Mouse (Mus musculus): ENCODE measurements at regions not wholly inside any gene's neighbourhood (a gene's known extent, or its start where the extent isn't known, plus 50 kb on each side); places are given as distances from the start of the nearest gene placed in this dataset.

- DNase-seq = no peak
These were observed 102.3 kb downstream of the Gm26897 start for GRCm38 (mm10) chr5:111835737-111836667.

GRCm38 (mm10) chr5:111836668-111837234 lies 103.0 kb downstream of the Gm26897 start:
- no peak for DNase-seq

DNA sequence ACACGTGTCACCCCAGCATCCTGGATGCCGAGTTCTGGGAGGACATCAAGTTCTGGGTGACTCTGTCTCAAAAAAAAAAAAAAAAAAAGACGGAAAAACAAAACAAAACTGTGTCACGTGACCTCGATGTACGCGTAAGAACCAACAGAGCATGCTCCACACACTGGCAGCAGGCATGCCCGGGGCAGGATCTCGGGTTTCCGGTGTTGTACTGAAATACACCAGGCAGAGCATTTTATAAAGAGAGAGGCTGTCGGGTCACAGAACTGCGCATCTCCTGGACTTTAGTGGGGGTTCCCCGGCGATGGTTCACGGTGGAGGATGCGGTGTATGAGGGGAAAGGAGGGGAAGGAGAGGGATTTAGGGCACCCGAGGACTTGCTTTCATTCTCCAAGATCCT lies 108.7 kb downstream of the Gm26897 start:
- DNase-seq = peak; percentile 27

DNA sequence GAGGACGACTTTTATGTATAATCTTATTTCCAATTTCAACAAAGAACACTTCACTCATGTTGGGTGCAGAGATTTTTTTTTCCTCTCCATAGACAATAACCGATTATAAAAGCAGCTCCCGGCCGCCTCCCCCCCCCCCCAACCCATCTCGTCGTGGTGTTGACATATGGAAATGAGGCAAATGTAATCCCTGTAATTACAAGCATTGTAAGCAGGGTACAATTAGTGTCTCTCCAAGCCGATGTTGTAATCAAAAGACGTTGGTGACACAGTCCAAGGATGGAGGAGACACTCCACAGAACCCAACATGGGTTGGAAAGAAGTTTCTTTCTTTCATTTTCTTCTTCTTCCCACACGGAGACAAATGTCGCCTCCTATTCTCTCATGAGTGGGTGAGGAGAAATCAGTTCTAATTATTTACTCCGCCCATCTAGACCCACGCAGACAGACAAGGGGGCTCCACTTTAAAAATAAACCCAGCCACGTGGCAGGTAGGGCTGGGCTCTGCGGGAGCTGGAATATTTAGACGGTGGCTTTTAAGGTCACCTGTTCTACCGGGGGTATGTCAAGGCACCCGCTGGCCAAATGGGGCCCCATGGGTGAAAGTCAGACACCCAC lies 110.0 kb downstream of the Gm26897 start:
- DNase-seq = no peak

- DNase-seq = no peak
These were observed 110.8 kb downstream of the Gm26897 start for GRCm38 (mm10) chr5:111844528-111844927.

DNA sequence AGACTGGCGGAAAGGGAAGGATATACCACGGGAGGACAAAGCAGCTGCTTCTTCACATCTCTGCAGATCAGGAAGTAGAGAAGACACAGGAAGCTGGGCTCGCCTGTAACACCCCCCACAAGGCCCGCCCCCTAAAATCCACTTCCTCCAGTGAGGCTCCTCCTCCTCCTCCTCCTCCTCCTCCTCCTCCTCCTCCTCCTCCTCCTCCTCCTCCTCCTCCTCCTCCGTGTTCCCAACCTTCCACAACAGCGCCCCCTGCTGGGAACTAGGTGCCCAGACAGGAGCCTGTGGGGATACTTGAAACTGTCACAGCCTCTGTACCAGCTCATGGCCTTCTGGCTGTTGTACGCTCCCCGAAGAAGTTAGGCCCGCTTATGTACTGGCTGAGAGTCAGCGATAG lies 115.2 kb downstream of the Gm26897 start:
- no peak for DNase-seq

GRCm38 (mm10) chr5:111852682-111853081 lies 119.0 kb downstream of the Gm26897 start:
- DNase-seq = no peak

- no peak for DNase-seq
These were observed 121.6 kb downstream of the Gm26897 start for GRCm38 (mm10) chr5:111855366-111855765.

GRCm38 (mm10) chr5:111857200-111857599 lies 123.5 kb downstream of the Gm26897 start:
- no peak for DNase-seq

DNA sequence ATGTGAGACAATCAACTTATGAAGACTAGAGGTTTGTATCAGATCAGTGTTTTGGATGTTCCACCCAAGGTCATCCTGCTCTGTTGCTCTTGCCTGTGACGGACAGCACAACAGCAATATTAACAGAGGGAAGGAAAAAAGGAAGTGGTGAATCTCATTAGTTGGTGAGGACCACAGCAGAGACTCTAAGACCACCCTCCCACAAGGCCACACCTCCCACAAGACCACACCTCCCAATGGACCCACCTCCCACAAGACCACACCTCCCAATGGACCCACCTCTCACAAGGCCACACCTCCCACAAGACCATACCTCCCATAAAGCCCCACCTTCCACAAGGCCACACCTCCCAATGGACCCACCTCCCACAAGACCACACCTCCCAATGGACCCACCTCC lies 126.7 kb downstream of the Gm26897 start:
- DNase-seq = no peak

DNA sequence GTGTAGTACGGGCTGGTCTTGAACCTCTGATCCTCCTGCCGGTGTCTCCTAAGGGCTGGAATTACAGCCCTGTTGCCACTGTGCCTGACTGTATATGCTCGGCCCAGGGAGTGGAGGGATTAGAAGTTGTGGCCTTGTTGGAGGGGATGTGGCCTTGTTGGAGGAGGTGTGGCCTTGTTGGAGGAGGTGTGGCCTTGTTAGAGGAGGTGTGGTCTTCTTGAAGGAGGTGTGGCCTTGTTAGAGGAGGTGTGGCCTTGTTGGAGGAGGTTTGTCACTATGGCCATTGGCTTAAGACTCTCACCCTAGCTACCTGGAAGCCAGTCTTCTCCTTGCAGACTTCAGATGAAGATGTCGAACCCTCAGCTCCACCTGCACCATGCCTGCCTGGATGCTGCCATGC lies 128.6 kb downstream of the Gm26897 start:
- DNase-seq = no peak

DNA sequence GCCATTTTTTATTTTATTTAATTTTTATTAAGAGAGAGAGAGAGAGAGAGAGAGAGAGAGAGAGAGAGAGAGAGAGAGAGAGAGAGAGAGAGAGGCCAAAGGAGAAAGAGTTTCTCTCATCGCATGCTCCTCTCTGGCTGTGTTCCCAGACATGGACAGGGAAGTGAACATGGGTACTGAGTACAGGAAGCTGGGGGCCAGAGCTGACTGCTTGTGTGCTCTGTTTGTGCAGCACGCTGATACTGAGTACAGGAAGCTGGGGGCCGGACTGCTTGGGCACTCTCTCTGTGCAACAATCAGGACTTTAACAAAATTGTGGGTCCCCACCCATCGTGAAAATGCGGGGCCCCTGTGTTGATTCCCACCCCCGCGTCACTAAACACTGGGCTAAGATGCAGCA lies 130.2 kb downstream of the Gm26897 start:
- DNase-seq = no peak

- no peak for DNase-seq
These were observed 130.9 kb downstream of the Gm26897 start for GRCm38 (mm10) chr5:111864606-111865005.

- no peak for DNase-seq
These were observed 135.3 kb downstream of the Gm26897 start for GRCm38 (mm10) chr5:111869011-111869410.

DNA sequence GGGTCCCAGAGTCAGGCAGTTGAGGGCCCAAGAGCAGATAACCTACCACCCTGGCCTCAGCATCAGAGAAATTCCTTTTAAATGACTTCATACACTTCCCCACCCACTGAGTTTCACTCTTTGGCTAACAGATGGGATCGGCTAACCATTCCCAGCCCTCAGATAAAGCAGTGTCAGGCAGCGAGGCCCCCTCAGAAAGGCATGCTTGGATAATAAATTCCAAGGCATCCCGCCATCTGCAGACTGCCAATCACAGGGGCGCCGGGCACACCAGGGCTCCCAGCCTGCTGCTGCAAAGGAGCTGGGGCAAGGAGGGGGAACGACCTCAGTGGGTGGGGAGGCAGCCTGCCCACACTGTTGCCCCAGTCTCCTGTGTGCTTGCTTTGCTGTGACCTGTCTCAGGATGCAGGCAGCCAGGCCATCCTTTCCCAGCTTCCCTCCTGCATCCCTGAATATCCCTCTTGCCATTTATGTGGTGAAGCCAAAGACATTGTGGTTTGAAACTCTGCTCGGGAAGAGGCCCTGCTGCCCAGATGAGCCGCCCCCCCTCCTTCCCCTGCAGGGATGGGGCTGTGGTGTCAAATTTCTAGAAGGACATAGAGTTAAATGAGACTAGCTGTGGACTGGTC lies 143.6 kb downstream of the Gm26897 start:
- peak; percentile 20 for DNase-seq

GRCm38 (mm10) chr5:111879044-111879443 lies 145.3 kb downstream of the Gm26897 start:
- DNase-seq = no peak

DNA sequence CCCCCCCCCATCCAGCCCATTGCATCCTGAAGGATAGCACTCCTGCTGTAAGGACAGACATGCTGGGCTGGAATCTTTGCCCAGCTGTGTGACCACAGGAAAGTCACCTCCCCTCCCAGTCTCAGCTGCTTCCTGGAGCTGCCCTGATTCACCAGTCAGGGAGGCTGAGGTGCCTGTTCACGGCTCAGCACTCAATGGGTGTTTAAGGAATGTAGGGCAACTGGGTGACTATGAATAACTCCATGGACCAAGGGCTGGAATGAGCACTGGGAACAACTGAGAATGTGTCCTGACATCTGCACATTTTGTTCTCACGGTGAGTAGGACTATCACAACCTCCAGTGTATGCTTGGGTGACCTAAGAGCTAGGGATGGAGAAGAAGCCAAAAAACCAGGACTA lies 146.5 kb downstream of the Gm26897 start:
- DNase-seq = no peak

- DNase-seq = peak; percentile 61
These were observed 147.8 kb downstream of the Gm26897 start for GRCm38 (mm10) chr5:111881517-111881916.

DNA sequence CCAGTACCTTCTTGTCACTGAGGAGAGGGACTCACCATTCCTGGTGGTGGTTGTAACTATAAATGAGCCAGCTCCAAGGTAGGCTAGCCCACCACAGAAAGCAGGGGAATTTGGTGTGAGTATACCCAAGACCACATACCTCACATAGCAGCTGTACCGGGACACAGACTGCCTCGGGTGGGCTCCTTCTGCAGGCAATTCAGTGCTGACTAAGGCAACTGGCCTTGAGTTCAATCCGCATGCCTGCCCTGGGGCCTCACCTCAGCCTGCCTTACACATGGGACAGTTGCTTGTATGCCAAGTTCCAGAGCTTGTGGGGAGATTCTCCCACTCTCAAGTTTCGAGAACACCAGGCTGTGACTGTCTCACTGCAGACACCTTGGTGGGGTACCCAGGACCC lies 153.6 kb downstream of the Gm26897 start:
- no peak for DNase-seq

DNA sequence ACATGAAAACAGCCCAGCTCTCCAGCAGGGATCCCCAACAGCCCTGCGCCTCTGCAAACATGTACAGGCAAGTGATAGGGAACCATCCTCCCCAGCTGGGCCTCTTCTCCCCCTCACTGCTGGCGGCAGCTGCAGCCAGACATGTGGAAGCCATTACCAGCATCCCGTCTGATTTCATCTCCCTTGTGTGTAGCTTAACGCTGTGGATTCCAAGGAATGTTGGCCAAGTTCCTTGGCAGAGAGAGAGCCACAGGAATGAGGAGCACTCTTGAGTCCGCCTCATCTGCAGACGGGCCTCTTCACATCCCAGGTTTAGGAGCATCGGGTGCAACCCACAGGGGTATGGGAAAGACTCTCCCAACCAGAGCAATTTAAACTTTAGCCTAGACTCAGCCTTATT lies 157.1 kb downstream of the Gm26897 start:
- peak; percentile 79 for DNase-seq

DNA sequence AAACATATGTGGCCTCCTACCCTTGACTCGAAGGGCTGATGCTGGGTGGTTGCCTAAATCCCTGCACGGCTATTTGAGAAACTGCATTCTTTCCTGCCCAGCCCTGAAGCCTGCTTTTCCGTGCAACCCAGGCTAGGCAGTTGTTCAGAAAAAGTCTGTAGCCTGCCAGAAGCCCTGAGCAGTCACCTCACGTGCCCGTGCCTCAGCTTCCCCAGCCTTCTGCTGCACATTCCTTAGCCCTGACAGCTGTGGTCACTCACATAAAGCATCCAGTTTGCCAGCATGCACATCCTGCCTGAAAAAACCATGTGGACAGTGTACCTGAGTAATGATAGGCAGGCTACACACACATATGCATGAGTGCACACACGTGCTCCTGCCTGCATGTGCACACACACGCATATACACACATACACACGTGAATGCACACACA lies 157.6 kb downstream of the Gm26897 start:
- DNase-seq = peak; percentile 52

DNA sequence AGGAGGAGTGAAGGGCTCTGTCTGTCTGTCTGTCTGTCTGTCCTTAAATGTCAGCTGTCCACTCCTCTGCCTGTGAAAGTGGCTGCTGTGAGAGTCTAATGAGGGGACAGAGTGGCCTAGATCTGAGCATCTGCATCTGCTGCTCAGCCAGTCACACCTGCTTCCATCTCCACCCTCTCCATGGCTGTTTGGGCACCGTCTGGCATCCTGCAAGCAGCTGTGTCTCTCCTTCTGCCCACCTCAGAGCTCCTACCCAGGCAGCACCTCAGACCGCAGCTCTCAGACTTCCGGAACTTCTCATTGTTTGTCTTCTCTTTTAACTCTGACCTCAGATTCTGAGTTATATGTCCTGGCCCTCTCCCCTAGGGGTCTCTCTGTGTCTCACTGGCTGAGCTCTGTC lies 159.2 kb downstream of the Gm26897 start:
- DNase-seq = no peak

DNA sequence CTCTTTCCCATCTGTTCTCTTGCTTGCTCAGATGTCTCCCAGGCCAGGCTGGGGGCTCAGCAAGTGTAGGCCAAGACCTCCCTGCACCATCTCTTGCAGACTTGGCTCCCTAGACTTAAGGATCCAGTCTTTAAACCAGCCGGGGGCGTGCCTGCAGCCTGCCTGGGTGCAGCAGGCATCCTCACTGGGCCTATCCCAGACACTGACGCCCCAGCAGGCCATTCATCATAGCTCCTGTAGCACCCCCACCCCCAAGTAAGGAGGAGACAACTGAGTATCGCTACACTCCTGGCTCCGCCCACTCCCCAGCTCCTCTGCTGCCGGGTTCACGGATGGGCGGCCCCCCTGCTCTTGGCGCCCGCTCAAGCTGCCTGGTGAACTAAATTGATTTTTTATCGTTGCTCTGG lies 160.2 kb downstream of the Gm26897 start:
- peak; percentile 72 for DNase-seq

Measured in lung, postnatal 36 days (tissue).